47 mouse cellular contexts compared by ENCODE assay signal in the genomic region with DNA sequence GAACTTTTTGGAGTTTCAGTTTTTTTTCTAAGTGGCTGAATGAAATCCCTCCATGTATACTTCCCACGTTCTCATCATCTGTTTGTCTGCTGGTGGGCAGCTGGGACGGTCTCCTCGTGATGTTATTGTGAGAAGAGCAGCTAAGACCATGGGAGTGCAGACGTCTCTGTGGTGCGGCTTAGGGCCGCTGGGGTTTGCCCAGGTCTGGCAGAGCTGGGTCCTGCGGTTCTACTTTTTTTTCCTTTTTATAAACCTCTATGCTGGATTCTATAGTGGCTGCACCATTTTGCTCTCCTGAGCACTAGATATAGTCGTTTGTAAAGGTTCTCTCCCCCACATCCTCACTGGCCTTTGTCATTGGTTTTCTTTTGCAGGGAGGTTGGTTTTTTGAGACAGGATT. TPM values are rescaled to one million over a fixed set of nuclear protein-coding genes. Genes with fewer than 3 reads are reported as not detected.
"Had no signal": no experiment of that assay in that cellular context is flagged by ENCODE, and none has a peak within 500 bp of the region (broad histone marks: within the 10 kb centered on the region; RNA-seq: fewer than 3 reads in every experiment).

No protein-coding gene starts in this region.

- H3K4me2 ChIP-seq: limb, embryonic 12.5 days; limb, embryonic 13.5 days; limb, embryonic 15.5 days; liver, embryonic 11.5 days; liver, embryonic 12.5 days; liver, embryonic 13.5 days; liver, embryonic 15.5 days; lung, embryonic 14.5 days; lung, embryonic 15.5 days; midbrain, embryonic 11.5 days; midbrain, embryonic 12.5 days; midbrain, embryonic 13.5 days; midbrain, embryonic 15.5 days; neural tube, embryonic 12.5 days had no signal

- H3K4me1 ChIP-seq: limb, embryonic 10.5 days; limb, embryonic 12.5 days; limb, embryonic 13.5 days; limb, embryonic 15.5 days; liver, embryonic 12.5 days; liver, embryonic 13.5 days; liver, embryonic 15.5 days; lung, embryonic 15.5 days; megakaryocyte, embryonic 14.5 days; midbrain, embryonic 10.5 days; midbrain, embryonic 12.5 days; midbrain, embryonic 13.5 days; midbrain, embryonic 15.5 days; neural tube, embryonic 12.5 days had no signal

- DNase-seq: left cerebral cortex, postnatal 4 days; liver; liver, embryonic 13.5 days; liver, postnatal 0 days; lung, adult 18-20 months; lung, adult 2 months; lung, embryonic 14.5 days; lung, postnatal 10 days; lung, postnatal 14 days; lung, postnatal 36 days; lung, postnatal 4 days; midbrain, embryonic 14.5 days had no signal

- H3K27me3 ChIP-seq: limb, embryonic 12.5 days; limb, embryonic 13.5 days; limb, embryonic 15.5 days; liver, embryonic 12.5 days; liver, embryonic 13.5 days; liver, embryonic 15.5 days; lung, embryonic 15.5 days; midbrain, embryonic 15.5 days; neural tube, embryonic 12.5 days had no signal

- H3K36me3 ChIP-seq: limb, embryonic 10.5 days; limb, embryonic 12.5 days; limb, embryonic 13.5 days; limb, embryonic 15.5 days; liver, embryonic 12.5 days; liver, embryonic 13.5 days; liver, embryonic 15.5 days; lung, embryonic 15.5 days; midbrain, embryonic 10.5 days; midbrain, embryonic 12.5 days; midbrain, embryonic 13.5 days; midbrain, embryonic 15.5 days; neural tube, embryonic 12.5 days had no signal

- H3K9ac ChIP-seq: limb, embryonic 12.5 days; limb, embryonic 13.5 days; limb, embryonic 15.5 days; liver, embryonic 12.5 days; liver, embryonic 13.5 days; liver, embryonic 14.5 days; liver, embryonic 15.5 days; liver, postnatal 0 days; lung, embryonic 14.5 days; lung, embryonic 15.5 days; midbrain, embryonic 12.5 days; midbrain, embryonic 13.5 days; midbrain, embryonic 15.5 days; neural tube, embryonic 12.5 days had no signal

- H3K4me3 ChIP-seq: limb, embryonic 10.5 days; limb, embryonic 12.5 days; limb, embryonic 13.5 days; limb, embryonic 15.5 days; liver, embryonic 12.5 days; liver, embryonic 13.5 days; liver, embryonic 15.5 days; lung, embryonic 15.5 days; megakaryocyte, embryonic 14.5 days; midbrain, embryonic 10.5 days; midbrain, embryonic 12.5 days; midbrain, embryonic 13.5 days; midbrain, embryonic 15.5 days; myocyte; neural tube, embryonic 12.5 days had no signal

- H3K9me3 ChIP-seq: limb, embryonic 12.5 days; limb, embryonic 13.5 days; limb, embryonic 15.5 days; liver, embryonic 12.5 days; liver, embryonic 13.5 days; liver, embryonic 15.5 days; lung, embryonic 15.5 days; megakaryocyte, embryonic 14.5 days; midbrain, embryonic 10.5 days; midbrain, embryonic 12.5 days; midbrain, embryonic 13.5 days; midbrain, embryonic 15.5 days; neural tube, embryonic 12.5 days had no signal

- H3K27ac ChIP-seq: limb, embryonic 10.5 days; limb, embryonic 12.5 days; limb, embryonic 13.5 days; limb, embryonic 15.5 days; liver, embryonic 12.5 days; liver, embryonic 13.5 days; liver, embryonic 14.5 days; liver, embryonic 15.5 days; lung, embryonic 15.5 days; macrophage; midbrain, embryonic 10.5 days; midbrain, embryonic 12.5 days; midbrain, embryonic 13.5 days; midbrain, embryonic 15.5 days; neural tube, embryonic 12.5 days had no signal

RNA-seq across cellular contexts. Expression of gene Ifnl2, which starts 1.2 kb away (rescaled TPM):
- total RNA-seq: left cerebral cortex, postnatal 10 days; left cerebral cortex, postnatal 14 days; left cerebral cortex, postnatal 25 days; left cerebral cortex, postnatal 36 days; left cerebral cortex, postnatal 4 days; liver, adult 2 months; megakaryocyte progenitor cell, adult 5-6 weeks; megakaryocyte, adult 5-6 weeks; megakaryocyte-erythroid progenitor cell, adult 5-6 weeks; midbrain, postnatal 0 days; monocyte, adult 5-6 weeks had no signal
- polyA plus RNA-seq: limb, embryonic 10.5 days; limb, embryonic 11.5 days; limb, embryonic 12.5 days; limb, embryonic 13.5 days; limb, embryonic 14.5 days; limb, embryonic 15.5 days; liver, adult 2 months; liver, embryonic 11.5 days; liver, embryonic 12.5 days; liver, embryonic 13.5 days; liver, embryonic 14.5 days; liver, embryonic 15.5 days; liver, embryonic 16.5 days; liver, postnatal 0 days; lung, adult 2 months; lung, embryonic 14.5 days; lung, embryonic 15.5 days; lung, embryonic 16.5 days; lung, postnatal 0 days; macrophage; midbrain, embryonic 10.5 days; midbrain, embryonic 11.5 days; midbrain, embryonic 12.5 days; midbrain, embryonic 13.5 days; midbrain, embryonic 14.5 days; midbrain, embryonic 15.5 days; midbrain, embryonic 16.5 days; midbrain, postnatal 0 days; myocyte; neural tube, embryonic 11.5 days; neural tube, embryonic 12.5 days had no signal

RNA-seq across cellular contexts. Expression of gene Ifnl3, which starts 11.2 kb away (rescaled TPM):
- total RNA-seq: left cerebral cortex, postnatal 10 days; left cerebral cortex, postnatal 14 days; left cerebral cortex, postnatal 25 days; left cerebral cortex, postnatal 36 days; left cerebral cortex, postnatal 4 days; liver, adult 2 months; megakaryocyte progenitor cell, adult 5-6 weeks; megakaryocyte, adult 5-6 weeks; megakaryocyte-erythroid progenitor cell, adult 5-6 weeks; midbrain, postnatal 0 days; monocyte, adult 5-6 weeks had no signal
- polyA plus RNA-seq: limb, embryonic 10.5 days; limb, embryonic 11.5 days; limb, embryonic 12.5 days; limb, embryonic 13.5 days; limb, embryonic 14.5 days; limb, embryonic 15.5 days; liver, adult 2 months; liver, embryonic 11.5 days; liver, embryonic 12.5 days; liver, embryonic 13.5 days; liver, embryonic 14.5 days; liver, embryonic 15.5 days; liver, embryonic 16.5 days; liver, postnatal 0 days; lung, adult 2 months; lung, embryonic 14.5 days; lung, embryonic 15.5 days; lung, embryonic 16.5 days; lung, postnatal 0 days; macrophage; midbrain, embryonic 10.5 days; midbrain, embryonic 11.5 days; midbrain, embryonic 12.5 days; midbrain, embryonic 13.5 days; midbrain, embryonic 14.5 days; midbrain, embryonic 15.5 days; midbrain, embryonic 16.5 days; midbrain, postnatal 0 days; myocyte; neural tube, embryonic 11.5 days; neural tube, embryonic 12.5 days had no signal

RNA-seq across cellular contexts. Expression of gene Sycn, which starts 29.2 kb away (rescaled TPM):
- total RNA-seq: left cerebral cortex, postnatal 10 days; left cerebral cortex, postnatal 14 days; left cerebral cortex, postnatal 25 days; left cerebral cortex, postnatal 36 days; left cerebral cortex, postnatal 4 days; megakaryocyte progenitor cell, adult 5-6 weeks; megakaryocyte, adult 5-6 weeks; megakaryocyte-erythroid progenitor cell, adult 5-6 weeks; midbrain, postnatal 0 days; monocyte, adult 5-6 weeks had no signal
- polyA plus RNA-seq: limb, embryonic 10.5 days; limb, embryonic 11.5 days; limb, embryonic 12.5 days; limb, embryonic 13.5 days; limb, embryonic 15.5 days; liver, embryonic 11.5 days; liver, embryonic 12.5 days; liver, embryonic 13.5 days; liver, embryonic 14.5 days; liver, embryonic 15.5 days; lung, adult 2 months; lung, embryonic 14.5 days; lung, embryonic 15.5 days; lung, embryonic 16.5 days; lung, postnatal 0 days; macrophage; midbrain, embryonic 10.5 days; midbrain, embryonic 11.5 days; midbrain, embryonic 12.5 days; midbrain, embryonic 13.5 days; midbrain, embryonic 14.5 days; midbrain, embryonic 15.5 days; midbrain, embryonic 16.5 days; midbrain, postnatal 0 days; myocyte; neural tube, embryonic 11.5 days; neural tube, embryonic 12.5 days had no signal

RNA-seq across cellular contexts. Expression of gene Nccrp1, which starts 35.6 kb away (rescaled TPM):
- total RNA-seq: left cerebral cortex, postnatal 4 days; liver, adult 2 months; megakaryocyte progenitor cell, adult 5-6 weeks; megakaryocyte-erythroid progenitor cell, adult 5-6 weeks; monocyte, adult 5-6 weeks had no signal
- polyA plus RNA-seq: limb, embryonic 10.5 days; limb, embryonic 11.5 days; limb, embryonic 12.5 days; limb, embryonic 13.5 days; limb, embryonic 14.5 days; liver, embryonic 11.5 days; liver, embryonic 12.5 days; liver, embryonic 13.5 days; liver, embryonic 14.5 days; liver, embryonic 15.5 days; liver, embryonic 16.5 days; liver, postnatal 0 days; lung, embryonic 14.5 days; lung, embryonic 15.5 days; lung, embryonic 16.5 days; lung, postnatal 0 days; macrophage; midbrain, embryonic 11.5 days; midbrain, embryonic 12.5 days; midbrain, embryonic 13.5 days; neural tube, embryonic 12.5 days had no signal

RNA-seq across cellular contexts. Expression of gene Lrfn1, which starts 59.7 kb away (rescaled TPM):
- polyA plus RNA-seq: myocyte had no signal
